Mouse (Mus musculus) urinary bladder, postnatal 14 days (tissue): ENCODE measurements around the gene Gabbr2.

Source experiments
- DNase-seq: peaks from one replicate; pipeline ENCODE4 v3.0.0; 2021; ENCODE audit warnings: low spot score

Gene Gabbr2

GRCm38 (mm10) chr4:46821709-46822108 lies 170.0 kb downstream of the Gabbr2 start:
- DNase-seq = no peak

GRCm38 (mm10) chr4:46814954-46815353 lies 176.7 kb downstream of the Gabbr2 start:
- DNase-seq = peak; percentile 6

GRCm38 (mm10) chr4:46814236-46814635 lies 177.4 kb downstream of the Gabbr2 start:
- DNase-seq = no peak

GRCm38 (mm10) chr4:46811165-46811564 lies 180.5 kb downstream of the Gabbr2 start:
- no peak for DNase-seq

GRCm38 (mm10) chr4:46806876-46807275 lies 184.8 kb downstream of the Gabbr2 start:
- no peak for DNase-seq

- DNase-seq = no peak
Measured at GRCm38 (mm10) chr4:46805910-46806309, 185.8 kb downstream of the Gabbr2 start.

GRCm38 (mm10) chr4:46802386-46802785 lies 189.3 kb downstream of the Gabbr2 start:
- DNase-seq = no peak

- no peak for DNase-seq
Measured at GRCm38 (mm10) chr4:46799904-46800303, 191.8 kb downstream of the Gabbr2 start.

GRCm38 (mm10) chr4:46795707-46796106 lies 196.0 kb downstream of the Gabbr2 start:
- no peak for DNase-seq

GRCm38 (mm10) chr4:46794583-46794982 lies 197.1 kb downstream of the Gabbr2 start:
- DNase-seq = no peak

GRCm38 (mm10) chr4:46792280-46793026 lies 199.2 kb downstream of the Gabbr2 start:
- no peak for DNase-seq

- DNase-seq = no peak
Measured at GRCm38 (mm10) chr4:46791268-46791951, 200.3 kb downstream of the Gabbr2 start.

GRCm38 (mm10) chr4:46790609-46791267 lies 200.9 kb downstream of the Gabbr2 start:
- DNase-seq = no peak

- no peak for DNase-seq
Measured at GRCm38 (mm10) chr4:46784430-46785049, 207.1 kb downstream of the Gabbr2 start.

- DNase-seq = no peak
Measured at GRCm38 (mm10) chr4:46781109-46781508, 210.6 kb downstream of the Gabbr2 start.

- DNase-seq = no peak
Measured at GRCm38 (mm10) chr4:46775959-46776358, 215.7 kb downstream of the Gabbr2 start.

GRCm38 (mm10) chr4:46774652-46775051 lies 217.0 kb downstream of the Gabbr2 start:
- DNase-seq = peak; percentile 14

- DNase-seq = no peak
Measured at GRCm38 (mm10) chr4:46773243-46773642, 218.4 kb downstream of the Gabbr2 start.

- DNase-seq = no peak
Measured at GRCm38 (mm10) chr4:46772591-46772990, 219.1 kb downstream of the Gabbr2 start.

- DNase-seq = no peak
Measured at GRCm38 (mm10) chr4:46771116-46771515, 220.6 kb downstream of the Gabbr2 start.

GRCm38 (mm10) chr4:46770635-46771034 lies 221.0 kb downstream of the Gabbr2 start:
- DNase-seq = no peak

- no peak for DNase-seq
Measured at GRCm38 (mm10) chr4:46770090-46770489, 221.6 kb downstream of the Gabbr2 start.

- no peak for DNase-seq
Measured at GRCm38 (mm10) chr4:46766326-46766725, 225.3 kb downstream of the Gabbr2 start.
